Mouse (Mus musculus) midbrain, embryonic 13.5 days (tissue): ENCODE measurements around the gene Zfp112. TPM values are rescaled to one million over a fixed set of nuclear protein-coding genes. Genes with fewer than 3 reads are reported as not detected.

Experiments
- ATAC-seq: fragments of 200-750 bp; cut with Nextera tagmentation; 2 replicates; pipeline ENCODE4 v1.8.0; 2017; ENCODE audit warnings: mild to moderate bottlenecking, moderate TSS enrichment, moderate library complexity
- H3K27ac ChIP-seq: fragments of 300-500 bp; sonication (generic); 2 replicates; pipeline ENCODE4 v1.5.1; 2015; ENCODE audit warnings: inconsistent platforms, mild to moderate bottlenecking, moderate library complexity
- H3K27me3 ChIP-seq: fragments of 300-500 bp; sonication (generic); 2 replicates; pipeline ENCODE4 v1.6.1; 2015; ENCODE audit warnings: mild to moderate bottlenecking, inconsistent platforms
- H3K36me3 ChIP-seq: fragments of 300-500 bp; sonication (generic); 2 replicates; pipeline ENCODE4 v1.6.1; 2015; ENCODE audit warnings: mild to moderate bottlenecking, inconsistent platforms
- H3K4me1 ChIP-seq: fragments of 300-500 bp; sonication (generic); replicated peaks from 2 replicates; pipeline ENCODE4 v1.6.1; 2015; ENCODE audit warnings: inconsistent platforms
- H3K4me2 ChIP-seq: fragments of 300-500 bp; sonication (generic); replicated peaks from 2 replicates; pipeline ENCODE4 v1.6.1; 2015; ENCODE audit warnings: moderate library complexity, mild to moderate bottlenecking, inconsistent platforms
- H3K4me3 ChIP-seq: fragments of 300-500 bp; sonication (generic); replicated peaks from 2 replicates; pipeline ENCODE4 v1.5.1; 2015; ENCODE audit warnings: mild to moderate bottlenecking, inconsistent platforms
- H3K9ac ChIP-seq: fragments of 300-500 bp; sonication (generic); replicated peaks from 2 replicates; pipeline ENCODE4 v1.6.1; 2015; ENCODE audit warnings: mild to moderate bottlenecking, inconsistent platforms
- H3K9me3 ChIP-seq: fragments of 300-500 bp; sonication (generic); 2 replicates; pipeline ENCODE4 v1.6.1; 2016; ENCODE audit warnings: mild to moderate bottlenecking, inconsistent platforms
- WGBS: fragments of 180-500 bp; shearing (Covaris S2); methylation state at CpG from one replicate; pipeline ENCODE4 v1.1.7; 2015; 5-methylcytosine and 5-hydroxymethylcytosine counted together
- polyA plus RNA-seq: library from polyadenylated mRNA; unstranded; fragments of >200 nt; fragmentation: Nextera tagmentation; extraction: Ambion mirVana; gene quantifications from 2 replicates; pipeline ENCODE4 v1.2.1, GENCODE M21; 2015

Gene Zfp112
- polyA plus RNA-seq, 1 experiment from 2014 or later = 9.7 TPM

GRCm38 (mm10) chr7:24116655-24117054 is 4.5 kb downstream of the Zfp112 start:
- Histone ChIP-seq H3K9me3 (no peaks in the 10 kb centered on the region), H3K27ac (no peak overlapping the region), H3K27me3 (no peaks in the 10 kb centered on the region), H3K4me2 (no peak overlapping the region), H3K4me3 (no peak overlapping the region), H3K9ac (no peak overlapping the region), H3K36me3 (0 out of 2 replicates have a peak, but pooled peaks cover 4% of the 10 kb centered on the region), H3K4me1 (peaks cover 8% of the 10 kb centered on the region)
- 85% methylated on average over 4 of the region's 4 CpGs for WGBS
- ATAC-seq = no peak

GRCm38 (mm10) chr7:24133425-24133995 is 21.4 kb downstream of the Zfp112 start:
- no peaks in the 10 kb centered on the region for H3K9me3 ChIP-seq
- 0 out of 2 replicates have a peak overlapping the region, but pooled peaks have one; percentile 2 for H3K27ac ChIP-seq
- peaks cover 20% of the 10 kb centered on the region for H3K4me1 ChIP-seq
- H3K9ac ChIP-seq = peak overlapping the region; percentile 82
- no peaks in the 10 kb centered on the region for H3K27me3 ChIP-seq
- peak overlapping the region; percentile 74 for H3K4me2 ChIP-seq
- peak overlapping the region; percentile 74 for H3K4me3 ChIP-seq
- 16% methylated on average over 6 of the region's 6 CpGs for WGBS
- peak; percentile 72 for ATAC-seq
- H3K36me3 ChIP-seq = peaks cover 25% of the 10 kb centered on the region

- peaks cover 32% of the 10 kb centered on the region for H3K36me3 ChIP-seq
- peak within 1 kb of the TSS; percentile 74 for H3K4me2 ChIP-seq
- 0 out of 2 replicates have a peak within 1 kb of the TSS, but pooled peaks have one; percentile 2 for H3K27ac ChIP-seq
- no peaks in the 10 kb centered on the region for H3K27me3 ChIP-seq
- no peaks in the 10 kb centered on the region for H3K9me3 ChIP-seq
- peak within 1 kb of the TSS; percentile 82 for H3K9ac ChIP-seq
- 4% methylated on average over 32 of the region's 32 CpGs for WGBS
- ATAC-seq = peak; percentile 97
- H3K4me3 ChIP-seq = peak within 1 kb of the TSS; percentile 74
- H3K4me1 ChIP-seq = peaks cover 20% of the 10 kb centered on the region
Measured at GRCm38 (mm10) chr7:24133996-24134828, 22.1 kb downstream of the Zfp112 start, which contains the start of gene Zfp235. TSS of gene Zfp235 (plus strand) at chr7:24134169.

GRCm38 (mm10) chr7:24142566-24142965 is 30.5 kb downstream of the Zfp112 start:
- Histone ChIP-seq H3K9me3 (peaks cover 7% of the 10 kb centered on the region; the same call in 1 of the 2 replicates), H3K9ac (no peak overlapping the region), H3K4me3 (no peak overlapping the region), H3K4me2 (no peak overlapping the region), H3K36me3 (peaks cover 57% of the 10 kb centered on the region), H3K4me1 (no peaks in the 10 kb centered on the region), H3K27ac (no peak overlapping the region), H3K27me3 (no peaks in the 10 kb centered on the region)
- no peak for ATAC-seq
- WGBS = 94% methylated on average over 6 of the region's 6 CpGs

- no peak overlapping the region for H3K4me3 ChIP-seq
- no peaks in the 10 kb centered on the region for H3K4me1 ChIP-seq
- H3K9ac ChIP-seq = no peak overlapping the region
- peaks cover 2% of the 10 kb centered on the region; the same call in 1 of the 2 replicates for H3K9me3 ChIP-seq
- 11% methylated on average over 1 of the region's 1 CpGs for WGBS
- H3K4me2 ChIP-seq = no peak overlapping the region
- H3K36me3 ChIP-seq = no peaks in the 10 kb centered on the region
- no peak overlapping the region for H3K27ac ChIP-seq
- no peaks in the 10 kb centered on the region for H3K27me3 ChIP-seq
- no peak for ATAC-seq
Measured at GRCm38 (mm10) chr7:24153272-24153671, 41.2 kb downstream of the Zfp112 start.

GRCm38 (mm10) chr7:24172191-24172590 is 60.1 kb downstream of the Zfp112 start:
- ATAC-seq = no peak
- no peaks in the 10 kb centered on the region for H3K9me3 ChIP-seq
- H3K36me3 ChIP-seq = no peaks in the 10 kb centered on the region
- no peak overlapping the region for H3K4me2 ChIP-seq
- H3K27me3 ChIP-seq = no peaks in the 10 kb centered on the region
- no peak overlapping the region for H3K27ac ChIP-seq
- H3K9ac ChIP-seq = no peak overlapping the region
- peaks cover 4% of the 10 kb centered on the region; the same call in 1 of the 2 replicates for H3K4me1 ChIP-seq
- 76% methylated on average over 4 of the region's 4 CpGs for WGBS
- no peak overlapping the region for H3K4me3 ChIP-seq

- peak within 1 kb of the TSS; percentile 69 for H3K9ac ChIP-seq
- peak within 1 kb of the TSS; percentile 58 for H3K4me2 ChIP-seq
- H3K36me3 ChIP-seq = no peaks in the 10 kb centered on the region
- peak; percentile 94 for ATAC-seq
- 0 out of 2 replicates have a peak within 1 kb of the TSS, but pooled peaks have one; percentile 10 for H3K27ac ChIP-seq
- H3K9me3 ChIP-seq = no peaks in the 10 kb centered on the region
- 12% methylated on average over 23 of the region's 23 CpGs for WGBS
- no peaks in the 10 kb centered on the region for H3K27me3 ChIP-seq
- peaks cover 4% of the 10 kb centered on the region; the same call in 1 of the 2 replicates for H3K4me1 ChIP-seq
- H3K4me3 ChIP-seq = peak within 1 kb of the TSS; percentile 57
Measured at GRCm38 (mm10) chr7:24174618-24175336, 62.7 kb downstream of the Zfp112 start, which contains the start of gene Zfp114. TSS of gene Zfp114 (plus strand) at chr7:24175060.

- Histone ChIP-seq H3K36me3 (no peaks in the 10 kb centered on the region), H3K4me3 (peak overlapping the region; percentile 57), H3K4me2 (peak overlapping the region; percentile 58), H3K27ac (no peak overlapping the region), H3K9ac (peak overlapping the region; percentile 69), H3K4me1 (peaks cover 4% of the 10 kb centered on the region; the same call in 1 of the 2 replicates), H3K27me3 (no peaks in the 10 kb centered on the region), H3K9me3 (no peaks in the 10 kb centered on the region)
- WGBS = 59% methylated on average over 6 of the region's 6 CpGs
- peak; percentile 49 for ATAC-seq
Measured at GRCm38 (mm10) chr7:24175337-24175711, 63.2 kb downstream of the Zfp112 start.

Other genes with a start within 250 kb of the Zfp112 start
- gene Vmn1r177, start 245.9 kb upstream of the Zfp112 start, polyA plus RNA-seq = not detected in 2 replicates
- not detected in 2 replicates for gene Vmn1r178, start 220.3 kb upstream of the Zfp112 start, polyA plus RNA-seq
- not detected in 2 replicates for gene Vmn1r179, start 185.3 kb upstream of the Zfp112 start, polyA plus RNA-seq
- gene Vmn1r180, start 161.7 kb upstream of the Zfp112 start, polyA plus RNA-seq = not detected in 2 replicates
- not detected in 2 replicates for gene Vmn1r181, start 137.7 kb upstream of the Zfp112 start, polyA plus RNA-seq
- gene V1rd19, start 110.6 kb upstream of the Zfp112 start, polyA plus RNA-seq = not detected in 2 replicates
- not detected in 2 replicates for gene Vmn1r183, start 59.1 kb upstream of the Zfp112 start, polyA plus RNA-seq
- gene Zfp180, start 30.4 kb upstream of the Zfp112 start, polyA plus RNA-seq = 33.6 and 35.2 TPM in 2 replicates
- 20.6 and 21.4 TPM in 2 replicates for gene Zfp235, start 21.9 kb downstream of the Zfp112 start, polyA plus RNA-seq
- gene Zfp114, start 62.7 kb downstream of the Zfp112 start, polyA plus RNA-seq = 4.8 and 5.2 TPM in 2 replicates
- 5.7 and 9.2 TPM in 2 replicates for gene Zfp111, start 99.1 kb downstream of the Zfp112 start, polyA plus RNA-seq
- 3.9 and 4.5 TPM in 2 replicates for gene Zfp109, start 125.2 kb downstream of the Zfp112 start, polyA plus RNA-seq
- gene Zfp108, start 142.5 kb downstream of the Zfp112 start, polyA plus RNA-seq = 4.6 and 5.1 TPM in 2 replicates
- gene Zfp93, start 158.1 kb downstream of the Zfp112 start, polyA plus RNA-seq = 7.7 and 7.8 TPM in 2 replicates
- 41.2 and 49.4 TPM in 2 replicates for gene Zfp61, start 188.9 kb downstream of the Zfp112 start, polyA plus RNA-seq
- 19.4 and 22.0 TPM in 2 replicates for gene Zfp94, start 204.4 kb downstream of the Zfp112 start, polyA plus RNA-seq
- 0.40 TPM in 1 of 2 replicates, not detected in the other for gene Tescl, start 221.6 kb downstream of the Zfp112 start, polyA plus RNA-seq
- not detected in 2 replicates for gene Lypd5, start 236.9 kb downstream of the Zfp112 start, polyA plus RNA-seq